Comparison of ENCODE assay signal across 11 mouse cellular contexts in genomic region chr14:118051975-118052630, GRCm38 (mm10). TPM values are rescaled to one million over a fixed set of nuclear protein-coding genes. Genes with fewer than 3 reads are reported as not detected.
DNase-seq lines count a peak whose midpoint lies in the region; ATAC-seq lines count a peak whose summit lies in the region.
"Had no signal": no experiment of that assay in that cellular context is flagged by ENCODE, and none has a peak within 500 bp of the region (broad histone marks: within the 10 kb centered on the region; RNA-seq: fewer than 3 reads in every experiment).

Gene Dct (minus strand): TSS chr14:118052244.

- H3K27ac ChIP-seq in forebrain, embryonic 11.5 days (ENCODE audit: low read depth, low read length) = peak within 1 kb of the TSS; percentile 63; the same call in 1 of the 2 replicates
- no peak within 1 kb of the TSS for H3K27ac ChIP-seq in intestine, embryonic 14.5 days (ENCODE audit: low read depth)
- H3K27ac ChIP-seq in neural tube, embryonic 14.5 days (ENCODE audit: low read depth, low read length) = no peak within 1 kb of the TSS
- no peak within 1 kb of the TSS for H3K27ac ChIP-seq in kidney, embryonic 15.5 days
- H3K27ac ChIP-seq: heart, adult 2 months had no signal

- H3K4me1 ChIP-seq in forebrain, embryonic 11.5 days (replicated peaks; ENCODE audit: control insufficient read depth, insufficient read depth, low read length) = peaks cover 9% of the 10 kb centered on the region
- no peaks in the 10 kb centered on the region for H3K4me1 ChIP-seq in intestine, embryonic 14.5 days (replicated peaks; ENCODE audit: control insufficient read depth, insufficient read depth, low read length)
- peaks cover 18% of the 10 kb centered on the region; the same call in 1 of the 2 replicates for H3K4me1 ChIP-seq in neural tube, embryonic 14.5 days (ENCODE audit: control insufficient read depth, insufficient read depth, low read length)
- H3K4me1 ChIP-seq in kidney, embryonic 15.5 days = no peaks in the 10 kb centered on the region; the same call in 1 of the 2 replicates
- H3K4me1 ChIP-seq: megakaryocyte, embryonic 14.5 days had no signal

- 18% methylated on average over 13 of the region's 13 CpGs for WGBS in forebrain, embryonic 11.5 days
- WGBS in intestine, embryonic 14.5 days = 57% methylated on average over 13 of the region's 13 CpGs
- 8% methylated on average over 13 of the region's 13 CpGs for WGBS in neural tube, embryonic 14.5 days
- 42% methylated on average over 13 of the region's 13 CpGs for WGBS in kidney, embryonic 15.5 days

- peak within 1 kb of the TSS; percentile 12 for H3K4me2 ChIP-seq in forebrain, embryonic 11.5 days (ENCODE audit: low read depth, low read length, severe bottlenecking)
- no peak within 1 kb of the TSS for H3K4me2 ChIP-seq in intestine, embryonic 14.5 days (ENCODE audit: low read length)
- no peak within 1 kb of the TSS; the same call in 1 of the 2 replicates for H3K4me2 ChIP-seq in neural tube, embryonic 14.5 days (ENCODE audit: low read depth, low read length)
- H3K4me2 ChIP-seq in kidney, embryonic 15.5 days = no peak within 1 kb of the TSS

- peak within 1 kb of the TSS; percentile 37 for H3K9ac ChIP-seq in forebrain, embryonic 11.5 days (ENCODE audit: low read length)
- no peak within 1 kb of the TSS for H3K9ac ChIP-seq in intestine, embryonic 14.5 days (ENCODE audit: low read length)
- no peak within 1 kb of the TSS for H3K9ac ChIP-seq in neural tube, embryonic 14.5 days (replicated peaks; ENCODE audit: low read depth, low read length)
- H3K9ac ChIP-seq in kidney, embryonic 15.5 days = no peak within 1 kb of the TSS

- DNase-seq in heart, adult 11 months = peak; percentile 84
- DNase-seq in heart, postnatal 25 days (ENCODE audit: low spot score) = no peak
- DNase-seq in forebrain, embryonic 11.5 days (ENCODE audit: low spot score) = peak; percentile 81
- DNase-seq in intestine, embryonic 14.5 days (ENCODE audit: low spot score) = peak; percentile 58
- DNase-seq in natural killer cell, adult 2 months (ENCODE audit: low spot score in 2 of 2) = no peak
- DNase-seq in gastrocnemius, postnatal 25 days = no peak
- DNase-seq: cerebellum, adult 2 months had no signal

- no peaks in the 10 kb centered on the region for H3K9me3 ChIP-seq in forebrain, embryonic 11.5 days (ENCODE audit: control insufficient read depth, low read length)
- no peaks in the 10 kb centered on the region for H3K9me3 ChIP-seq in intestine, embryonic 14.5 days (ENCODE audit: control insufficient read depth, low read length)
- H3K9me3 ChIP-seq in neural tube, embryonic 14.5 days (ENCODE audit: control insufficient read depth, low read length) = no peaks in the 10 kb centered on the region
- no peaks in the 10 kb centered on the region for H3K9me3 ChIP-seq in kidney, embryonic 15.5 days (replicated peaks)

- intact Hi-C loops in heart, postnatal 25 days (cut with DNase I) = no loop called here

- H3K4me3 ChIP-seq in forebrain, embryonic 11.5 days (ENCODE audit: low read depth, low read length) = no peak within 1 kb of the TSS
- H3K4me3 ChIP-seq in intestine, embryonic 14.5 days (ENCODE audit: low read depth, low read length) = no peak within 1 kb of the TSS
- no peak within 1 kb of the TSS for H3K4me3 ChIP-seq in neural tube, embryonic 14.5 days (ENCODE audit: low read depth, low read length)
- no peak within 1 kb of the TSS for H3K4me3 ChIP-seq in kidney, embryonic 15.5 days (replicated peaks)
- H3K4me3 ChIP-seq: heart, adult 2 months; megakaryocyte, embryonic 14.5 days had no signal

- H3K27me3 ChIP-seq in forebrain, embryonic 11.5 days (ENCODE audit: control insufficient read depth, insufficient read depth, low read length) = peaks cover 26% of the 10 kb centered on the region
- H3K27me3 ChIP-seq in intestine, embryonic 14.5 days (replicated peaks; ENCODE audit: control insufficient read depth, insufficient read depth, low read length) = no peaks in the 10 kb centered on the region
- no peaks in the 10 kb centered on the region for H3K27me3 ChIP-seq in neural tube, embryonic 14.5 days (ENCODE audit: control insufficient read depth, insufficient read depth, low read length)
- no peaks in the 10 kb centered on the region for H3K27me3 ChIP-seq in kidney, embryonic 15.5 days

- H3K36me3 ChIP-seq in forebrain, embryonic 11.5 days (ENCODE audit: control insufficient read depth, insufficient read depth, low read length) = no peaks in the 10 kb centered on the region
- no peaks in the 10 kb centered on the region for H3K36me3 ChIP-seq in intestine, embryonic 14.5 days (ENCODE audit: control insufficient read depth, insufficient read depth, low read length)
- no peaks in the 10 kb centered on the region for H3K36me3 ChIP-seq in neural tube, embryonic 14.5 days (ENCODE audit: control insufficient read depth, insufficient read depth, low read length)
- no peaks in the 10 kb centered on the region for H3K36me3 ChIP-seq in kidney, embryonic 15.5 days

- ATAC-seq in forebrain, embryonic 11.5 days (replicated peaks; ENCODE audit: low FRiP score) = peak; percentile 88
- ATAC-seq in intestine, embryonic 14.5 days (replicated peaks; ENCODE audit: low FRiP score, low TSS enrichment, low read depth) = peak; percentile 88
- ATAC-seq in neural tube, embryonic 14.5 days (ENCODE audit: low read depth) = peak; percentile 82
- no peak for ATAC-seq in kidney, embryonic 15.5 days (replicated peaks; ENCODE audit: low FRiP score)

RNA-seq across cellular contexts. Expression of gene Dct, which starts in this region (rescaled TPM):
- total RNA-seq in heart, postnatal 25 days (2021) = 1 to 10 TPM; 2.1 to 2.7 TPM
- polyA plus RNA-seq in forebrain, embryonic 11.5 days (2014; fragmentation: Nextera tagmentation; extraction: Ambion mirVana) = 8.5 and 9.7 TPM in 2 replicates
- polyA plus RNA-seq in intestine, embryonic 14.5 days (2014; fragmentation: Nextera tagmentation; extraction: Ambion mirVana) = 1.1 and 1.4 TPM in 2 replicates
- polyA plus RNA-seq in neural tube, embryonic 14.5 days (2014; fragmentation: Nextera tagmentation; extraction: Ambion mirVana) = 0.68 and 0.75 TPM in 2 replicates
- polyA plus RNA-seq in kidney, embryonic 15.5 days (2015; fragmentation: Nextera tagmentation; extraction: Ambion mirVana) = 0.95 and 1.8 TPM in 2 replicates
- total RNA-seq in gastrocnemius, postnatal 25 days (2021) = under 1 TPM; 0.31 to 0.70 TPM

Comparison
In these comparisons a context has a peak if more than half of its experiments do, and no peak if none do; other contexts are left out.
1. DNase-seq: peak in heart, adult 11 months (single experiment), forebrain, embryonic 11.5 days (single experiment) and intestine, embryonic 14.5 days (single experiment); none in heart, postnatal 25 days (single experiment), natural killer cell, adult 2 months (0 of 2) and gastrocnemius, postnatal 25 days (single experiment).
2. Peak in ATAC-seq in neural tube, embryonic 14.5 days; RNA of the gene not detected or under 1 TPM.